Mouse (Mus musculus) cerebellum, postnatal 25 days (tissue): ENCODE results near the gene Nsun5.

ENCODE experiments used
- DNase-seq, 2 experiments: peaks; one replicate each; pipeline ENCODE4 v3.0.0; 2021; ENCODE audit warnings: mixed read lengths in 2 of 2

Nsun5 gene

DNA sequence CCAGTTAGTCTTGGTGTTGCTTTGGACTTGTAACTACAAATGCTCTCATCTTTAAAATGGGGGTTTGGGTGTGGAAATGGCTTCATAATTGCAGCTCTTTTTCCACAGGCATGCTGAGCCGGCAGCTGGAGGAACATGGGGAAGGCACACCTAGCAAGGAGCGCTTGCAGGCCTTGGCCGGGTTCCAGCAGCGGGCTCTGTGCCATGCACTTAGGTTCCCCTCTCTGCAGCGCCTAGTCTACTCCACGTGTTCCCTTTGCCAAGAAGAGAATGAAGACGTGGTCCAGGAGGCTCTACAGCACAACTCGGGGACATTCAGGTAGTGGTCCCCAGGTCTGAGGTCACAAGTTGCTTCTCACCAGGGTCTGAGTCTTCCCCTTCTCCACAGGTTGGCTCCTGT, 5.4 kb downstream of the Nsun5 start:
- DNase-seq: peak; percentile 54 to 71

DNA sequence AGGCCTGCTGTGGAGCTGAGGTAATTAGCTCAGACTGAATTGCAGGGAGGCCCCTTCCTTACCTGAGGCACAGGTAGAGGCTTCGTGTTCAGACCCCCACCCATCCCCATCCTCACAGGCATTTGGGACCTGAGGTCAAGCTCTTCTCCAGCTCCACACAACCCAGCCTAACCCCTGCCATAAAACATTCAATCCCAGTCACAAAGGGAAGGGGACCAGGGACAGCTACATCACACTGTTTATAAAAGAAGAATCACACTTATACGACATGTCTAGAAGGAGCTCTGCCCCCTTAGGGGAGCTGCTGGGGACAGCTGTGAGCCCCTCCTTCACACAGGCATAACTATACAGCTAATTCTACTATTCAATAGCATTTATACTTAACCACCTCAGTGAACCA, 6.6 kb downstream of the Nsun5 start:
- no peak for DNase-seq

DNA sequence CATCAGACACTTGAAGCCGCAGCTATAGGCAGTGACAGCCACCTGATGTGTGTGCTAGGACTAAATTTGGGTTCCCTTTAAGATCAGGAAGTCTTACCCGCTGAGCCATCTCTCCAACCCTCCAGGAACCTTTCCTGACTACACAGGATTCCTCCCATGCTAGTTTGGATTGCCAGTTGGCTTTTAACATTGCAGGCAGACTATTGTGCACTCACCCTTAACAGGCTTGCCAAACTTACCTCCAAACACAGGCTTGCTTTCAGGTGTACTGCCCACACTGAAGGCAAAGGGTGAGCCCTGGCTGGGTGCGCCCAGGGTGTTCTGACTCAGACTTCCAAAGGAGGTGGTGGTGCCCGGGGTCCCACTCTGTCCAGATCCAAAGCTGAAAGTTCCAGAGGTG, 10.9 kb downstream of the Nsun5 start:
- DNase-seq: no peak

DNA sequence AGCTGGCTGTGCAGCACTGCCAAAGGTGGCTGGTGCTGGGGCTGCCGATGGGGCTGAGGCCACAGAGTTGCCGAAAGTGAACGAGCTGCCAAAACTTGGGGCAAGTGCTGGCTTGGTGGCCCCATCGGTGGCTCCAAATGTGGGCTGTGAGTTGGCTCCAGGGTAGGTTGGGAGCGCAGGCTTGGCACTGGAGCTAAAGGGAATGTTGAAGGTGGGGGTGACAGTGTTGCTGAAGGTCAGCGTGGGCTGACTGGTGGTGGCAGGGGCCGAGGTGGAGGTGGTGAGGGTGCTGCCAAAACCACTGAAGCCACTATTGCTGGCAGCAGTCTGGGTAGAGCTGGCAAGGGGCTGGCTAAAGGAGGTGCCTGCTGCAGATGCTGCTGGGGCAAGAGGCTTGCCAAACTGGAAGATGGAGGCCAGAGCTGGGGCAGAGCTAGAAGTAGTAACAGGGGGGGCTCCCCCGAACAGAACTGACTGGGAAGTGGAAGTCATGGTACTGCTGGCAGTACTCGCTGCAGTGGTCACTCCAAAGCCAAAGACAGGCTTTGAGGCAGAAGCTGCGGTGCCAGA, 11.7 kb downstream of the Nsun5 start:
- DNase-seq: no peak

DNA sequence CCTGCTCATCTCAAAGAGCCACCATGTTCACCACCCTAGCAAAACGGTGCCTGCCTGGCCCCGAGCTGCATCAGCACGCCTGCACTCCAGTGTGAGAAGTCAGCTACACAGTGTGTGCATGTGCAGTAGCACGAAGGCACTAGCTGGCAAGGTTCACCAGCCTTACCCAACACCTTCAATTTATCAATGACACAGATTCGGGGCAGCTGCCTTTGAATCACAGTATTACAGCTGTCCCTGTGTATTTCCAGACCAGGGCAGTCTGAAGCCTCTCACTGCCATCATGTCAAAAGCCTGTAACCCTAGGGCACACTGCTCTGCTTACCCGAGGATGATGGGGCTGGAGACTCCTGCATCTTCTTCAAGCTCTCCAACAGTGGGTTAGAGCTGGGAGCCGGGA, 13.0 kb downstream of the Nsun5 start:
- DNase-seq: no peak

DNA sequence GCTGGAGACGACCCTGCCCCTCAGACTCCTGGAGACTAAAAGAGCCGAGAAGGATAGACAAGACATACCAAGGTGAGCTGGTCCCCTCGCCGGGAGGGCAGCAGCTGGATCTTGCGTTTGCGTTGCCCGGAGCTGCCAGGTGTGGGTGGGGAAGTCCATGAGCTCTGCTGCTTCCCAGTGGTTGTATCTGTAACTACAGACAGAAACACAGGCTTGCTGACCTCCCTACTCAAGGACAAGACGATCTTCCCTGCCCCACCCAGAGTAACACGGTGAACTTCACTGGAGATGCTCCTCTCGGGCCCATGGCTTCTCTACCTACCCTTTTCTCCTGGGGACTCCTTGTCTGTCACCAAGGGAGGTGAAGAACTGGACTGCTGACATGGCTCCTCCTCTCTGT, 14.0 kb downstream of the Nsun5 start:
- no peak for DNase-seq

DNA sequence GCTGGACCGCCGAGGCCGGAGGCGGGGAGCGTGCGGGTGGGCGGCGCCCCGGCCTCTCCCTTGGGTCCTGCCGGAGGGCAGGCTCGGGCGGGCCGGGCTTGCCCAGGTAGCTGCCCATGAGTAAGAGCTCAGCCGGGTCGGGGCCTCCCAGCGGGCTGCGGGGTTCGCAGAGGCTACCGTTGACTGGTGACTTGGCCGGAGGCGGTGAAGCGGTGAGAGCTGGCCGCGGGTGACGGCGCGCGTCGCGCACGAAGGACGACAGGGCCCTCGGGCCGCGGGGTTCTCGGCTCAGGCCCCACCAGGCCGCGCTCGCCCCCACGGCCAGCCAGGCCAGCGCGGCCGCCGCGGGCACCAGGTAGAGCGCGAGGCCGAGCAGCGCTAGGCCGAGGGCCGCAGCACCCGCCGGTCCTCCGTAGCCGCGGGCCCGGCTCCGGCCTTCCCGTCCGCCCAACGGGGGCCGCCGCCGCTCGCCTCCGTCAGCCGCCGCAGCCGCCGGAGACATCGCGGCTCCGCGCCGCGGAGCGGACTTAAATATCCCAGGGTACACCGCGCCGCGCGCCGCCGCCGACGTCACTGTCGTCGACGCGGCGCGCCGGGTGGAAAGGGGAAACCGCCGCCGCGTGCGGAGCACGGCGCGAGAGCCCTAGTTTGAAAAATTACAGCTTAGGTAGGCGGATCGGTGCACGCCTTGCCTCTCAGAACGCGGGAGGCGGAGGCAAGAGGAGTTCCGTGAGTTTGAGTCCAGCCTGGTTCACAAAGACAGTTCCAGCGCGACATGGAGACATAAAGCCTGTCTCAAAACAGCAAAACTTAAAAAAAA, 24.5 kb downstream of the Nsun5 start, which contains the start of gene Pom121:
Gene Pom121 (minus strand): TSS at position 543 of the 820 bp plus-strand sequence.
- DNase-seq: peak; percentile 88 to 92

DNA sequence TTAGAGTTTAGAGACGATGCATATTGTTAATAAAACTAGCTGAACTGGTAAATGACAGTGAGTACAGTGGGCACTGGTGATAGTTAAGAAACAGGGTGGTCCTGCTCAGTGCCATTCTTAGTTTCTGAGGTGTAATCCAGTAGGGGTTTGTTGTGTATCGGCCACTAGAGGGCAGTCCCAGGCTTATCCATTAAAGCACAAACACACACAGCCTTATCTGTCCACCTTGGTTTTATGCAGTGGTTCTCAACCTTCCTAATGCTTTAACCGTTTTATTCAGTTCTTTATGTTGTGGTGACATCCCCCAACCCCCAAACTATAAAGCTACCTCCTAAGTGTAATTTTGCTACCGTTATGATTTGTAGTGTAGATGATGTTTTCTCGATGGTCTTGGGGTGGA, 26.1 kb downstream of the Nsun5 start:
- DNase-seq: peak in 1 of 2 experiments; percentile 52

DNA sequence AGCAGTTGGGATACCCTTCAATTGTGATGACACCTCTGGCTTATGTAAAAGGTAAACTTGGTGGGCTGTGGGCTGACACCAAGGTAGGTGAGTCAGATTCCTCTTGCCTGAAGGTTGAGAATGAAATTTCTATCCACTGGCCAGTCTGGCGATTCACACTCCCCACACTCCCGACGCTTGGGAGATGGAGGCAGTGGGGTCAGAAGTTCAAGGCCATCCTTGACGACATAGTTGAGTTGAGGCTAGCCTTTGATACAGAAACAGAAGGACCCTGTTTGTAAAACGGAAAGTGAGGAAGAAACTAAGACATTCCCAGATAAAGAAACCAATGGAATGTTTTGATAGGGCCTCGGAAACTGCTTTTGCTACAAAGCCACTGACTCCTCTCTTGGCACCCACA, 29.6 kb downstream of the Nsun5 start:
- no peak for DNase-seq

DNA sequence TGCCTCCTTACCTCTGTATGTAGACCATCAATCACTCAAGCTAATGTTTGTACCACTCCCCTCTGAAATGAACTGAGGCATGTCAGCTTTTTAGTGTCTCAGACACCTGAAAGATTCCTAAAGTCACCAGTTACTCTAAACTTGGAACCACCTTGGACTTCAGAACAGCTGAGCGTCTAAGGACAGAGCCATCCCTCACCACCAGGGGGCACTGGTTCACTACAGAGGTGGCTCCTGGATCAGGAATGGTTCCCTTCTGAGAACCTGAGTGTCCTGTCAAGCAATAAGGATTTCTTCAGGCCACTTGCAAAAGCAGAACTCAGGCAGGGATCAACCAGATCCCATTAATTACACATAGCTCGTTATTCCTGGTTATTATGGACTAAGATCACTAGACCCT, 30.5 kb downstream of the Nsun5 start:
- peak; percentile 81 to 91 for DNase-seq

DNA sequence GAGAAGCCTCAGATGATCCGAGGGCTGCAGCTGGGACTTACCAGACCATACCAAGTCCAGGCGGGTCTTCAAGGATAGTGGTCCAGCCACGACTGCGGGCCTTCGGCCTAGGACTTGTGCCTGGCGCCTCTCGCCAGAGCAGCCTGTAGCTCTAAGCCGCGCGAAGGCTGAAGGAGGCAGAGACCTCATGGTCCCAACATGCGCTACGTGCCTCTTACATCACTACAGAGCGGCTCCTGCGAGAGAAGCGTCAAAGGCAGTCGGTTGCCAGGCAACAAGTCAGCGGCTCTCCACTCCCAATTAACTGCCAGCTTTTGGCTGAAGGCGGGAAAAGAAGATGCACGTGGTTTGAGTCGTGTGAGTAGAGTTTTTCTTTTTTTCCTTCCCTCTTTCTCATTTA, 34.9 kb downstream of the Nsun5 start:
- peak in 1 of 2 experiments; percentile 25 for DNase-seq

DNA sequence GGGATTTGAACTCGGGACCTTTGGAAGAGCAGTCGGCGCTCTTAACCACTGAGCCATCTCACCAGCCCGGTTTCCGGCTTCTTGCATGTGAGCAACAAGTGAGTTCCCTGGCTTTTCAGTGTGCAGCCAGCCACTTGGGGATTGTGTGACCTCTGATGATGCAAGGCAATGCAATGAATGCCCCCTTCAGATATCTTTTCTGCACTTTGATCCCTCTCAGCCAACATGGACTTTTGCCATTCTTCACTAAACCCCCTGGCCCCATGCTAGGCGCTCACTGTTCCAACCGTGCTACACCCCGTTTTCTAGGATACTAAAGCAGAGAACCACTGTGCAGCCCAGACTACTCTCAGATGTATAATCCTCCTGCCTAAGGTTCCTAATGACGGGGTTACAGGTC, 35.7 kb downstream of the Nsun5 start:
- no peak for DNase-seq

DNA sequence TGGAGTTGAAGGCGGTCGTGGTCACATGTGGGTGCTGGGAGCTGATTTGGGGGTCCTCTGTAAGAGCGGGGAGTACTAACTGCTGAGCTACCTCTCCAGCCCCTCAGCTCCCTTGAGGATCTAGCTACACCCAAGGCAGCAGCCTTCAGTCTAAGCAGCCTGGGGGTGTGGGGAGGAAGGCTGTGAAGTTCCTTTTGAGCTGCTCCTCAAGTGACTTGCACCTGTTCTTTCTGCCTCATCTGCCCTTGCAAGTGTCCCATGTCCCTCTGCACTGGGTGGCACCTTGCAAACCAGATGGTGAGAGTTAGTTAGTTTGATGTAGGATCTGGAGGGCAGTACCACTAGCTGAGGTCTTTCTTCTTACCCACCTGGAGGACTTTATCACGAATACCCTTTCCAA, 38.4 kb downstream of the Nsun5 start:
- DNase-seq: no peak

DNA sequence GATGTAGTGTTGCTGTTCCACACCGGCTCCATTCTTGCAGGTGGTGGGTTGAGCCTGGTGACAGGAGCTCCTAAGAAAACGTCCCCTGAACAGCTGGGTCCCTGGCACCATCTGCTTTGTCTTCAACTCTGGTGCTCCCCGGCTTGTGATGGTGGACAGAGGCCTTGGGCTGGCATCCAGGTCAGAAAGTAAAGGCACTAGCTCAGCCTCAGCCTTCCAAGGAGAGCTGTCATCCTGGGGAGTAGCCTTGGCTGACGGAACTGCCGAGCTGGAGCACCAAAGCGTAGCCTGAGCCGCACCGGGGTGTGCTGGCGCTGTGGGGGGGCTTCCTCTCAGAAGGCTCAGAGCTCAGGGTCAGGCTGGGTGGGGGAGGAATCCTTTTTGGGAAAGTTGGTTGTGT, 40.5 kb downstream of the Nsun5 start:
- DNase-seq: no peak
